Mouse (Mus musculus) right cerebral cortex, adult 18-20 months (tissue): ENCODE data around the gene Elovl6.

ENCODE experiments used
- DNase-seq: peaks from one replicate; pipeline ENCODE4 v3.0.0; 2022; ENCODE audit warnings: mixed read lengths

Gene Elovl6

GRCm38 (mm10) chr3:129543376-129543775, 11.2 kb downstream of the Elovl6 start:
- DNase-seq, result no peak

GRCm38 (mm10) chr3:129544217-129544616, 12.1 kb downstream of the Elovl6 start:
- no peak for DNase-seq

- DNase-seq, result no peak
These were observed 13.1 kb downstream of the Elovl6 start for GRCm38 (mm10) chr3:129545228-129545627.

DNA sequence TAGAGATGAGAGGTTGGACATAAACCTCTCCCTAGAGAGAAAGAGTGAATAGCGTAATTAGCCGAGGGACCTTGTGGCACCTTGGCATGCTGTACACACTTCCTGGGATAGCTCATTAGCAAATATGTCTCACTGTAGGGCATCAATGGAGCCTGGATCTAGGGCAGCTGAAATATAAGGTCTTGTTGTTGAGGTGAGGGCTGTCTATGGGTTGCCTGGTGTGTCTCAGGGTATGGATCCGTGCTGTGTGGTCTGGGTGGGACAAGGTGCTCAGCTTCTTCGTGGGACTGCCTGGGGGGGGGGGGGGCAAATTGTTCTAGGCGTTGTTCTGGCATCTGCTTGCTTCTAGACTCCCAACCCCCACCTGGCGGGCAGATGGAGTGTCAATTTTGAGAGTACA, 13.6 kb downstream of the Elovl6 start:
- DNase-seq, result no peak

GRCm38 (mm10) chr3:129547837-129548435, 15.8 kb downstream of the Elovl6 start:
- DNase-seq, result no peak

DNA sequence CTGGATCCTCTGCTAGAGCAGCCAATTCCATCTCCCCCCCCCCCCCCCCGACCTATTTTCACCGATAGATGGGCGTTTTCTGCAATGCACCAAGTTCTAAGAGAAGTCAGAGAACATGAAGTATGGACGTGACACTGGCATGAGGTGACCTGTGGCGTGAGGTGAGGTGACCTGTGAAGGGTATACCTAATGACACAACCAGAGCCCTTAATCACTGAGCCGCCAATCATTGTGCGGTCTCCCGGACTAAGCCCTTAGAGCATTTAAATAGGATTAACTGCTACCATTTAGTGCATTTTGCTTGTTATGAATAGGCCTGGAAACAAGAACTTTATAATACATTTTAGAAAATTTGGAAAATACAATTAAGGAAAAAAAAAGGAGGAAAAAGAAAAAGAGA, 16.6 kb downstream of the Elovl6 start:
- no peak for DNase-seq

- no peak for DNase-seq
These were observed 17.4 kb downstream of the Elovl6 start for GRCm38 (mm10) chr3:129549546-129549945.

- no peak for DNase-seq
These were observed 19.6 kb downstream of the Elovl6 start for GRCm38 (mm10) chr3:129551581-129552290.

DNA sequence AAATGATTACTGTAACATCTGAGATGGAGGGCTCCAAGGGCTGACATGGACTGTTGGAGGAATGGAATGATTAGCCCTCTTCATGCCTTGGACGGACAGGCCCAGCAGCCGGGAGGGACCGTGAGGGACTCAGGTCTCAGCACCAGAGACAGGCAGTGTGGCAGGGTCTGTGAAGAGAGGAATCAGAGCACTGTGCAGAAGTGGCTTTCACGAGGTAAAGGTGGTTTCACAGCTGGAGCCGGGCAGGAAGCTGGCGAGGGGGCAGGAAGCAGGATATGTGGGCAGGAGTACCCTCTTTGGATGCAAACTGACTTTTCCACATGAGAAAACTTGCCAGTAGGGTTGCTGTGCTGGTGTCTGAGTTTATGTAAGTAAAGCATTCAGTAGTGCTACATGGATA, 20.2 kb downstream of the Elovl6 start:
- DNase-seq, result no peak

- DNase-seq, result no peak
These were observed 21.0 kb downstream of the Elovl6 start for GRCm38 (mm10) chr3:129553173-129553572.

- DNase-seq, result no peak
These were observed 21.5 kb downstream of the Elovl6 start for GRCm38 (mm10) chr3:129553661-129554060.

- DNase-seq, result no peak
These were observed 22.3 kb downstream of the Elovl6 start for GRCm38 (mm10) chr3:129554436-129554835.

- no peak for DNase-seq
These were observed 24.9 kb downstream of the Elovl6 start for GRCm38 (mm10) chr3:129557048-129557447.

GRCm38 (mm10) chr3:129557566-129557965, 25.4 kb downstream of the Elovl6 start:
- DNase-seq, result no peak

- DNase-seq, result no peak
These were observed 26.1 kb downstream of the Elovl6 start for GRCm38 (mm10) chr3:129558016-129558955.

GRCm38 (mm10) chr3:129560068-129560467, 27.9 kb downstream of the Elovl6 start:
- DNase-seq, result no peak

GRCm38 (mm10) chr3:129561011-129561410, 28.9 kb downstream of the Elovl6 start:
- peak; percentile 54 for DNase-seq

DNA sequence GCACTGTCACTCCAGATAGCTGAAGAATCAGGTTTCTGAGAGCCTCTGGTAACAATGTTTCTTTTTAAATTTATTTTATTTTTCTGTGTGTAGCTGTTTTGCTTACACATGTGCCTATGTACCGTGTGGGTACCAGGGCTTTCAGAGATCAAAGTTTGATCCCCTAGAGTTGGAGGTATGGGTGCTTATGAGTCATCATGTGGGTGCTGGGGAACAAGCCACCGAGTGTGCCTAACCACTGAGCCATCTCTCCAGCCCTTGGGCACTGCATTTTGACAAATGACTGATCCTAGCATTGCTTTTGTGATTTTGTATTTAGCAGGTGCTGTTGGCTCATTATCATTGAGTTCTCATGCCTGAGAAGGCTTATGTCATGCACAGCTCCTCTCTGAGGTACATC, 29.7 kb downstream of the Elovl6 start:
- DNase-seq, result no peak

DNA sequence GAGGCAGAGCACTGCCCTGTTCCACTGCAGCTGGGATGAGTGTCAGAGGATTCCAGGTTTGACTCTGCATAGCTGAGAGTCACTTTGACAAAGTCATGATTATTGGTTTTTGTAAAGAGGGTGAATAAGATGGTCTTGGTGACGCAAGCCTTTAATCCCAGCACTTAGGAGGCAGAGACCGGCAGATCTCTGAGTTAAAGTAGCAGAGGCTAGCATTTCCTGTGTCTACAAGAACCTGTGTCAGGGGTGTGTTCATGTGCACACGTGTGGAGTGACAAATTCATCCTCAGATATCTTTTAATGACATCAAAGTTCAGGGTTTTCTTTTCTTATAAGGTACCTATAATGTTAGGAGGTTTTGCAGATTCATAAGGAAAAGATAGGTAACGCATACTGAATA, 30.3 kb downstream of the Elovl6 start:
- no peak for DNase-seq

- no peak for DNase-seq
These were observed 31.7 kb downstream of the Elovl6 start for GRCm38 (mm10) chr3:129563807-129564206.

DNA sequence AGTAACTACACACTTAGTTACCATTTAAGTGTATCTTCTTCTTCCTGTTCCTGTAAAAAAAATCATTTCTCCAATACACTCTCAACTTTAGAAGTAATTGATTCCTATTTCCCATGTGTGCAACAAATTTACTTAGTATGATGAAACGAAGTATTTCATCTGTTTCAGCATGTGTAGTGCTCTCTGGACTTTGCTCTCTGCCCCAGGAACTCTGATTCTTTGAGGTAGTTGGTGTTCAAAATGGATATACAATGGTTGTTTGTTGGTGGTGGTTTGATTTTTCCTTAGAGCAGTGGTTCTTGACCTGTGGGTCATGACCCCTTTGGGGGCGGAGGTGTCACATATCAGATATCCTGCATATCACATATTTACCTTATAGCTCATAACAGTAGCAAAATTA, 32.7 kb downstream of the Elovl6 start:
- DNase-seq, result no peak

DNA sequence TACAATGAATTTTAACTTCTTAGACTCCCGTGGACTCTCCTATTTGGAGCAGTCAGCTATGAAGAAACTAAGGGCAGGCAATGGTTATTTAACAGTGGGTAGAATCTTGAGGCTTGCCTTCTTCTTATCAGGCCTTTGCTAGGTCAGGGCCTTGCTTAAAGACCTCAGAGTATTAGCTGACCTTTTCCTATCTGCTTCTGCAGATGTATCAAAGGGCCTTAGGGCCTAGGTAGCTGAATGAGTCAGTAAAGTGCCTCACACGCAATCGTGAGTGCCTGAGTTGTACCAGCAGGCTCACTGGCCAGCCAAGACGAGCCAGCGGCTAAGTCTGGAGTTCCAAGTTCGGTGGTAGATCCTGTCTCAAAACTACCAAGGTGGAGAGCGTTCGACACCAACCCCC, 33.3 kb downstream of the Elovl6 start:
- no peak for DNase-seq

DNA sequence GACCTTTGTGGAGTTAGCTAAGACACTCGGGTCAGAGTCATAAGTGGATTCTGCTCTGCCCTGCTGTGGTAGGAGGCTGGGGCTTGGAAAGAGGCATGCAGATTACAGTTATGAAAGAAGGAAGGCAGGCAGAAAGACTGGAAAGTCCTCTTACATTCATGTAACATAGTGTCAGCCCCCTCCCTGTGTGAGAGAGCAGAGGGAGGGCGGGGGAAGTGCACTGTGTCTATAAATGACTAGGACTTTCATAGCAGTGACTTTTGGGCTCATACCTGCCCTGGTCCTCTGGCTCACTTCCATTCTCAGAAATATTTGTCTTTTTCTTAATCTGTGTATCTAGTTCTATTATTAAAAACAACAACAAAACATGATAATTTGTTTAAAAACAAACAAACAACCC, 33.9 kb downstream of the Elovl6 start:
- no peak for DNase-seq

DNA sequence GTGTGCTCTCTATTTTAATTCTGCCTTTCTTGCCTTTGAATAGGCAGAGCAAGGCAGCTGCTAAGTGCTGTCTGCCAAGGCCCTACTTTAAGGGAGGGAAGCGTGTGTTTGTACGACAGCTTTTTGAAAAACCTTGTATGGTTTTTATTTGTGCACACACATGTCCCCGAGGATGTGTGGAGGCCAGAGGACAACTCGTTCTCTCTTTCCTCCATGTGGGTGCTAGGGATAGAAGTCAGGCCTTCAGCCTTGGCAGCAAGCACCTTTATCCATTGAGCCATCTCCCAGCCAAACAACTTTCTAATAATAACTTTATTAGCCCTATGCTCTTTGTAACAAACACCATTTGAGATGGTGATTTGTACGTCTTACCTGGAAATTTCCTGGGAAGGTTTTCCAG, 34.7 kb downstream of the Elovl6 start:
- no peak for DNase-seq
